Mouse (Mus musculus) layer of hippocampus, postnatal 36 days (tissue): ENCODE measurements at regions not wholly inside any gene's neighbourhood (a gene's known extent, or its start where the extent isn't known, plus 50 kb on each side); places are given as distances from the start of the nearest gene placed in this dataset.

Source experiments
- DNase-seq, 2 experiments: peaks; one replicate each; pipeline ENCODE4 v3.0.0; 2022

GRCm38 (mm10) chr2:51448121-51448520, 179.2 kb upstream of the Tas2r134 start:
- no peak for DNase-seq

GRCm38 (mm10) chr2:51447616-51448015, 179.7 kb upstream of the Tas2r134 start:
- no peak for DNase-seq

DNA sequence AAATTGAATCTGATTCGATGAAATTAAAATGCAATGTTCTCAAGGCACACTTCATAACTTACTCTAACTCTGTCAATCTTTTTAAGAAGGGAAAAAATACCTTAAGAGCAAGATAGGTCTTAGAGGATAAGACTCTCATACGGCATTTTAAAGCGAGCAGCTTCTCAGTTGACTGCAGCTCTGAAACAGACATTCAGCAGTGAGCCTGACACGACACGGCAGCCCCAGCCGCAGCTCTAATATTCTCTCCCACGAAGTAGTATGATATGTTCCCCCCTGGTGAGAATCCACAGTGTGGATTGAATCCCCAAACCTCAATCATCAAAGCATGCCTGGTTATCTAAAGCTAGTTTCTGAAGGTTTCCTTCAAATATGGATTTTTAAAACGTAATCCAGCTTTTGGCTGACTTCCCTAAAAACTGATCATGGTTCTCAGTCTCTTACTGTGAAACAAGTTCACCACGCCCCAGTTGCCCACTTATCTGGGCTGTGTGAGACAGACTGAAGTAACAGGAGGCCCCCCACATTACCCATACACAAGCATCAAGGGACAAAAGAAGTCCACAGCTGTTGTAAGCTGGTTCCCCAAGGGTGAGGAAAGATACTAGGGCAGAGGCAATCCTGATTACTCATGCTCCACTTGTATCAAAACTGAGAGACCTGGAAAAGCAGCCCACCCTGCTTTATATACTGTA, 182.8 kb upstream of the Tas2r134 start:
- no peak for DNase-seq

- DNase-seq: no peak
These were observed 183.4 kb upstream of the Tas2r134 start for GRCm38 (mm10) chr2:51443946-51444345.

DNA sequence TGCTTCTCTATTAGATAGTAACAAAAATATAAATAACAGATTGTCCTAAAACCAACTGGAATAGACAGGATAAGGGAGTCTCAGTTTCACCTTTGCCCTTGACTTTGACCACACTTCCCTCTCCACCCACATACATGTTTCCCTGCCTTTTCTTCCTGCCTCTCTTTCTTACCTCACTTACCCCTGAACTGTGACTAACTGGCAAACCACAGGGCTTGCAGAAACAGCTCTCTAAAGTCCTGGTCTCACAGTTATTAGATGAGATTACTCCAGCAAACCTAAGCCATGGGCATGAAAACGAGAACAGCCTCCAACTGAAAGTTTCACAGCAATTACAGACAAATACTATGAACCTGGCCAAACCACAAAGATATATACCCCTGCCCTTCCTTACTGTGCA, 188.3 kb upstream of the Tas2r134 start:
- DNase-seq: no peak

DNA sequence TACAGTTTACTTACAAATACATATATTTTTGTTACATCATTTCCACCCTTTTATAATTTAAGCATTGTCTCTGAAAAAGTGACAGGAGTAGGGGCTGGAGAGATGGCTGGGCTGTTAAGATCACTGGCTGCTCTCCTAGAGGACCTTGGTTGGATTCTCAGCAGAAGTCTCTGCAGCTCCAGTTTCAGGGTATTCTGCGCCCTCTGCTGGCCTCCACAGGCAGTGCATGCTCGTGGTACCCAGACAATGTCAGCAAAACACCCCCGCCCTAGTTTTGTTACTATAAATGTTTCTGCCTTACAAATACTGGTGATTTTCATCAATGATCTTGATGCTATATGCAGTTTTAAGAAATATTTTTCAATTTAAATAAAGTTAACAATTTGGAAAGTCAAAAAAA, 190.7 kb upstream of the Tas2r134 start:
- DNase-seq: no peak

DNA sequence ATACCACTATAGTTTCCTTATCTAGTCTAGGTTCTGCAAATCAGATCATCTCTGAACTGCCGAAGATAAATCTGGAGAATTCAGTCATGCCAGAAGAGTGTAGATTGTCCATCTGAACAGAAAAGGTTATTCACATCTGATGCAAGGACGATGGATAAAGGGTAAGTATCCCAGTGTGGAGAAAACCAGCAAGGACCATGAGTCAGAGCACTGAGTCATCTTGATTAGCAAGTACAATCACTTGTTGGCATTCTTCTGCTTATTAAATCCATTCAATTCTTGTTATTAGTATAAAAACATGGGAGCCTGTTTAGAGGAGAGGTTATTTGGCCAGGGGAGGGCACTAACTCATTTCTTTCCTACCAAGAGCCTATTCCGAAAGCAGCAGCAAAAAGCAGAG, 195.7 kb upstream of the Tas2r134 start:
- no peak for DNase-seq

- DNase-seq: no peak
These were observed 197.6 kb upstream of the Tas2r134 start for GRCm38 (mm10) chr2:51429716-51430115.

DNA sequence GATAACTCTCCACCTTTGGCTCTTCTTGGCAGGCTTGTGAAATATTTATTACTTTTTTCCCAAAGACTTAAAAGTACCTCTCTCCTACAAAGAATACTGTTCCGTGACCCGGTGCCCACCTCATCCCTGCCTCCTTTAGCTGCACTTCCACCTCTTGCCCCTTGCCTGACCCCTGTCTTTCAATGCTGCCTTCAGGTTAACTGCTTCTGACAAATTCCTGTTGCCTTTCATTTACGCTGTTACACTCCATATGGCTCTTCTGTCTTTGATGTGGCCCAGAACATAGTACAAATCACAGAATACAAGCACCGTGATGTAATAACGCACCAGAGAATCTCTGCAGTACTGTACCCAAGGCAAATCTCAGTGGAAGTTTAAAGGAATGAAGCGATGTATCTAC, 204.9 kb upstream of the Tas2r134 start:
- no peak for DNase-seq

DNA sequence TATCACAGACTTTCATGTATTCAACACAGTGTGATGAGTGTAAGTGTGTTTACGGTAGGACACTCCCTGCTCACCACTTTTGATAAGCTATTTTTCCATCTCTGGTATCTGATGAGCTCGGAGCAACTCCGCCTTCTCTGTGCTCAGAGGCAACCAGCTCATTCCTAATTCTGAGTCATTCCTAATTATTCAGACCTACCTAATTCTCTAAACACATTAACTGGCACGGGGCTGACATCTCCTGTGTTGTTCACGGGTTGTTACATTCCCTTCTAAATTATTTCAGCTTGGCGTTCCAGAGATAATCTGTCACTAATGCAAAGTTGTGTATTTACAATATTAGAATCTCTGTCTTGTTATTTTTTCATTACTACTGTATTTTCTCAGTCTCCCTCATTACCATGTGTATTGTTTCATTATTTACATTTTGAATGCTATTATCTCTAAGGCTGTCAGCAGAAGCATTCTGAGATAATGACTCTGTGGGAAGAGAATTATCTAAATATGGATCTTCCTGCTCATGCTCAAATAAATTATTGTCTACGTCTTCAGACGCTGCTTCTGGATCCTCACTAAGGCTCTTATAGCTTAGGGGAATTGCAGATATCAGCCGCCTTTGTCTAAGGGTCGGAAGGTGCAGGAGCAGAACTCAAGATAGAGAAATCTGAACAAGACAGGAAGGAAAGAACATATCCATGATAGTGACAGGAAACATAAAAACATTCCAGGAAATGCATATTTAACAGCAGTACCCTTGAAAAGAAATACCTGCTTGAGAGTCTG, 209.2 kb upstream of the Tas2r134 start:
- DNase-seq: no peak

GRCm38 (mm10) chr2:51388390-51388789, 238.9 kb upstream of the Tas2r134 start:
- no peak for DNase-seq

GRCm38 (mm10) chr2:51387136-51387535, 238.2 kb upstream of the Rnd3 start:
- no peak for DNase-seq

DNA sequence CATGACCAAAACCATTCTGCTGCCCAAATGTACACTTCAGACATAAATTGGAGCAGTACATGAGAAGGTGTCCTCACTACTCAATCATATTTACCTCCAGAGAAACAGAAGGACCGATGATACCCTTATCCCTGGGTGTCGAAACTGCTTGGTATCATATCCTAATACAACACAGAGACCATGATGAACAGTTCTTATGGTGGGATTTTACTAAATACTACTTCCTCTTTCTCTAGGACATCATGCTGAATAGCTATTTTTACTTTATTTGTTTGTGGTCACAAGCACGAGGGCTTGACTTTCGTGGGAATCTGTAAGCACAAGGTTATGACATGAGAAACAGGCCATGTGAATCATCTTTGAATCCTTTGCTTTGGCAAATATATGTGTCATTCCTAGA, 227.7 kb upstream of the Rnd3 start:
- DNase-seq: no peak

- DNase-seq: no peak
These were observed 225.7 kb upstream of the Rnd3 start for GRCm38 (mm10) chr2:51374636-51375035.

DNA sequence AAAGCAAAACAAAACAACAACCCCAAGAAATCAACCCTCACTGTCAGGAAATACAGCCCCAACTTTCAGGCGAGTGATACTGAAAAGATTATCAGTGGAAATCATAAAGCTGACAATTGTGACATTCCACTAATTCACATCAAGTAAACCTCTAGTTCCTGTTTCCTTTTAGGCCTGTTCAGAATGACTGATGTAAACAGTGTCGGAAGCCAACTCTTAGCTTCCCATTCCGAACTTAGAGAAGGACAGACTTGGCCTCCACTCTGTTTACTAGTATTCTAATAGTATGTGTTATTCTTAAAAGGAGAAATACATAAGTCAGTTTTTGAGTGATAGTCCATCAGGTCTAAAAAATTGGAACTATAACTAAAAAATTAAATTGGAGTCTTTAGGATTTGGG, 223.9 kb upstream of the Rnd3 start:
- no peak for DNase-seq

GRCm38 (mm10) chr2:51362825-51363616, 214.1 kb upstream of the Rnd3 start:
- no peak for DNase-seq

GRCm38 (mm10) chr2:51355281-51355680, 206.4 kb upstream of the Rnd3 start:
- DNase-seq: no peak

DNA sequence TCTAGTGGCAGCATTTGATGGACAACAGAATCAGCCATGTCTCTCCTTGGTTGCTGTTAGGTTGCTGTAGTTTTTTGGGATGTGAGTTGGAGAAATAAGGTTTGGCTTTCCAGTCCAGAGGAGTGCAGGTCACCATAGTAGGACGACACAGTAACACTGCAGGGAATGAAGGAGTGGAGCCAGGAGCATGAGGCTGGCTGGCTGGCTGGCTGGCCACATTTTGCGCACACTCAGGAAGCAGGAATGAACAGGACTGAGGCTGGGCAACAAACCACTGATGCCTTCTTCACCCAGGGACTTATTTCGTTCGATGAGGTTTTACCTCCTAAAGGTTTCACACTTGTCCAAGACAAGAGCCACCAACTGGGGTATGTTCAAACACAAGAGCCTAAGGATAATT, 205.9 kb upstream of the Rnd3 start:
- DNase-seq: no peak

DNA sequence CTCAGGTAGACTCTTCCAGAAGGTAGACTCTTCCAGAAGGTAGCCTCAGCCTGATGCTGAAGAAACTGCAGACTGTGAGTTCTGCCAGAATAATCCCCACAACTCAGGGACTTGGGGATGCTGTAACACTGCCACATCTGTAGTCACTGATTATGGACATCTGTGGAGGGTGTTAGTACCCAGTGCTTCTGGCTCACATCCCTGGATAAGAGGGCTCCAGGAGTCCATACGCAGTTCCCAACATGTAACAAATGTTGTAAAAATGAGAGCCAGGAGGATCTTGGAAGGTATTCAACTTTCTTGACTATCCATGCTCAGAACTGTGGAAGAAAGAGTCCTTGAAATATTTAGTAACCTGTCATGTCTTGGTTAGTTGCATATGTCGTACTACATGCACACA, 200.7 kb upstream of the Rnd3 start:
- DNase-seq: no peak

- no peak for DNase-seq
These were observed 199.9 kb upstream of the Rnd3 start for GRCm38 (mm10) chr2:51348774-51349173.

- DNase-seq: no peak
These were observed 198.2 kb upstream of the Rnd3 start for GRCm38 (mm10) chr2:51347086-51347485.

DNA sequence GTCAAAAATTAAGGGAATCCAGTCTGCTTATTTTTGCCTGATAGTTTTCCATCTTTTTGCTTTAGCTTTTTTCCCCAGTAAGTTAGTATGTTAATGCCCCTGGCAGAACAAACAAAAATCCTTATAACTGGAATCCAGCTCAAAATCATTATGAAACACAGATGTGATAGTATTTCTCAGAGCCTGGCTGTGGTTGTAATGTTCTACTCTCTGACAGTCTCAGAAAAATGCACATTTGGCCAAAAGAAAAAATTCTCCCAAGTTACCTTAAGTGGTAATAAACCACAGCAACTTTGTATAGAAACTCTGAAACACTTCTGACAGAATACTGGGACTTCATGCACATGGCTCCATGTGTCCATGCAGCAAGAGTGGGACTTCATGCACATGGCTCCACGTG, 193.5 kb upstream of the Rnd3 start:
- no peak for DNase-seq

DNA sequence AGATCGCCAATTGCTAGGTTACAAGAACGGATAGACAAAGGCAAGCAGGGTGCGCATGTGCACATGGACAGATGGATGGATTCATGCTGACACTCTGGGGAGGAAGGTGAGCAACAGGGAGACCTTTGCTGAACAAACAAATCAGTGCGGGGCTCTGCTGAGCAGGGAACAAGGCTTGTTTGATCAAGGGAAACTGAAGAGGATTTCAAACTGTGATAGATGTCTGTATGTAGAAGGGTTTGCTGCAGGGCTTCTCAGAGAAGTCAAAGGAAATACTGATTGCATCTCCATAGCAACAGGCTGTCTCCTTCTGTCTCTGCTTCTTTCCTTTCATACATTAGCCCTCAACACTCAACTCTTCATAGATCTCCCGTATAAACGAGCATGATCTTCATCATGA, 185.5 kb upstream of the Rnd3 start:
- DNase-seq: no peak

GRCm38 (mm10) chr2:51327081-51327480, 178.2 kb upstream of the Rnd3 start:
- no peak for DNase-seq
